Mouse (Mus musculus) liver, adult (tissue): Measurements from ENCODE around the gene Rps15.

ENCODE experiments used
- GATA4 ChIP-seq: IDR thresholded peaks from 2 replicates; pipeline ENCODE4 v1.6.1; 2014; ENCODE audit warnings: mild to moderate bottlenecking, low read length; ENCODE audit not compliant: insufficient replicate concordance

Rps15 gene

DNA sequence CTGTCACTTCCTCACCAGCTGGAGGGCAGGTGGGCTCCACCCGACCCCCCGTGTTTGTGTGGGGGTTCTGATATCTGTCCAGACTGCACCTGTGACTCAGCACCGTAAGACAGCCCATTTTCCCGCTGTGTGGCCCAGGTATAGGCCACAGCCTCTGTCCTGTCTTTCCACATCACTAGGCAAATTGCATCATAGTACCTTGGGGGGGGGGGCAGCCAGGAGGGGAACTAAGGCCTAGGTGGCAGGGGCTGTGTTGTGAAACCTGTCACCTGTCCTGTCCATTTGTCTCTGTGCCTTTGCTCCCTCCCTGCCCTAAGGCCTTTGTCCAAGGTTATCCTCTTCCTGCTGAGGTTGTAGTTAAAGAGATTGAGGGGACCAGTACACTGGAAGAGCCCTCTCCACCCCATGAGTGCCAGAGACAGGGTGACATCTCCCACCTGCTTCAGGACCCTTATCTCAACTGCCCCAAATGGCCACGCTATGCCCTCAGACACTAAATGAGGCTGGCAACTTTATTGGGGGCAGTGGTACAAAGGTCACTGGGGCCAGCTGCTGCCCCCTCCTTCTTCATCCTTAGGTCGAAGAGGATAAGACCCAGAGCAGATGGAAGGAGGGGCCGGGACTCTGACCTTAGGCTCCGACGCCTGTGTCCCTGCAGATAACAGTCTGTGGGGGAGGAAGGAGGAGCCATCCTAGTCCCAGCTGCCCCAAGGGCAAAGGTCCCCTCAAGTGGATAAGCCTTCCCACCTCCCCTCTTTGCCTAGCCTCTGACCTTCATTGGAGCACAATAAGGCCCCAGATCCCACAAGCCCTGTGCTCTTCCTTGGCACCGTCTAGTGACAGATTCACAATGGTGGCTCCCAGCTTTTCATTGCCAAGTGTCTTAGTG, 39.6 kb downstream of the Rps15 start:
- TF ChIP-seq GATA4: peak; percentile 95

DNA sequence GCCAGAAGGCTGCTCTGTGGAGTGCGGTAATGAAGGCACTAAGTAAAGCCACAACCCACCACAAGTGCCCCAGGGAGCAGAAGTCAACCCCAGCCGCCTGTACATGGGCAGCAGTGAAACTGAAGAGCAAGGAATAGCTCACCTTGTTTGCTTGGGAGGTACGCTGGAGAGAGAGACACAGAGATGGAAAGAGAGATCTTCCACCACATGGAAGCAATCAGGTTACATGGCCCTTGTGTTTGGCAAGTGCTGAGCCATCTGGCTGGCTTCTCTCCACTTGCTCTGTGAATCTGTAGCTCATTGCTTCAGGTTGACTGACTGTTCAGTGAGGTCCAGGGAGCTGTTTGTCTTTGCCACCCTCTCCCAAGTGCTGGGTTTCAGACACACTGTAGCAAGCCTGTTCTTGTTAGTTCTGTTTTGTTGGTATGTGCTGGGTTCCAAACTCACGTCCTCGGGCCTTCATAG, 40.3 kb downstream of the Rps15 start:
- no peak for TF ChIP-seq GATA4

GRCm38 (mm10) chr10:80336263-80336662, 44.0 kb downstream of the Rps15 start:
- TF ChIP-seq GATA4: no peak

DNA sequence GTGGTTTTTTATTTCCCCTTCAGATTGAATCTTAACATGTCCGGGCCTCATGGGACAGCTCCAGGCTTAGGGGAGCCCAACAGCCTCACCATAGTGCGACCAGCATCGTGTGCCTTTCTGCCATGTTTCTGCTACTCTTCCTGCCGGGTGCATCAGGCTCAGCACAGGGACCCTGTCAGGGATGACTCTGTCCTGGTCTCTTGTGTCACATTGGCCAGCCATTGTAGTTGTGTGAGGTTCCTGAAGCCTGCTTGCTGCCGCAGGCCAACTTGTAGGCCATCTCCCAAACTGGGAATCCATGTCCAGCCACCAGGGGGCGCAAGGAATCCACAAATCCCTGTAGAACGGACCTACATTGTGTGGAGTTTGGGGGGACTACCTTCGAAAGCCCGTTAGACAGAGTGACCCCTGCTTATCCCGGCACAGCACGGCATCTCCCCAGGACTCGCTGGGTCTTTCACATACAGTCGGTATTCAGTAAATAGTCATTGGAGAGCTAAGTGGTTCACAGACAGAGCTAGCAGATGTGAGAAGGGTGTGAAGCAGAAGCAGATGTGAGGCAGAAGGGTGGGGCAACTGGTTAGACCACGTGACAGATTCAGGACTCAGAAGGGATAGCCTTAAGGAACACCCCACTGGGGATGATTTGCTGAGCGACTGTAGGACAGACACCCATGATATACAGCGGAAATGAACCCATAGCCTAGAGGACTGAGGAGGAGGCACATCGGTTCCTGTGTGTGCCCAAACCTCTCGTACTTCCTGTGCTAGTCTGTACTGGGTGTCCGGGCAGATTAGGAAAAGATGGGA, 47.9 kb downstream of the Rps15 start:
- TF ChIP-seq GATA4: no peak

GRCm38 (mm10) chr10:80341026-80341425, 48.8 kb downstream of the Rps15 start:
- no peak for TF ChIP-seq GATA4

- no peak for TF ChIP-seq GATA4
Observed at GRCm38 (mm10) chr10:80341491-80342304, 49.4 kb downstream of the Rps15 start.

- no peak for TF ChIP-seq GATA4
Observed at GRCm38 (mm10) chr10:80342305-80342748, 50.1 kb downstream of the Rps15 start.

GRCm38 (mm10) chr10:80342749-80343424, 50.6 kb downstream of the Rps15 start:
- no peak for TF ChIP-seq GATA4

DNA sequence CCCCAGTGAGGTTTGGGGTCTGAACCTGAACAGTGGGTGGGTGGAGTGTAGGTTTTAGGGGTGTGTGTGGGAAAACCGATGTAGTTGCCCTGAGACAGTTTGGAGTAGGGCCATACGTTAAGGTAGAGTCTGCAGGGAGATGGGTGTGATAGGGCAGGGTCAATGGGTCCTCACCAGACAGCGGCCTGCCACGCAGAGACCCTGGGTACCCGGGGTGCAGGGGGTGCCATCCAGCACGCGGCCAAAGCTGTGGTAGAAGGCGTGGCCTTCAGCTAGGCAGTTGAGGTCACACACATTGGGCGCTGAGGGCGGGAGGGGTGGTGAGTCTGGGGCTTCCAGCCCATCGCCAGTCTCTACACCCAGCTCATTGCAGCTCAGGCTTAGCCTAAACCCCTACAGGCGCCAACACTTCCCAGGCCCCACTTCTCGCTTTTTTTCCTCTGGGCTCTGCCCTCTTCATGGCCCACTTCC, 51.2 kb downstream of the Rps15 start:
- no peak for TF ChIP-seq GATA4
